Mouse (Mus musculus) neural tube, embryonic 10.5 days (tissue): ENCODE measurements around the gene Faxc.

ENCODE experiments used
- DNase-seq: peaks from one replicate; pipeline ENCODE4 v3.0.0-alpha.2; 2017; ENCODE audit warnings: low spot score; ENCODE audit errors: extremely low spot score

The Faxc gene

DNA sequence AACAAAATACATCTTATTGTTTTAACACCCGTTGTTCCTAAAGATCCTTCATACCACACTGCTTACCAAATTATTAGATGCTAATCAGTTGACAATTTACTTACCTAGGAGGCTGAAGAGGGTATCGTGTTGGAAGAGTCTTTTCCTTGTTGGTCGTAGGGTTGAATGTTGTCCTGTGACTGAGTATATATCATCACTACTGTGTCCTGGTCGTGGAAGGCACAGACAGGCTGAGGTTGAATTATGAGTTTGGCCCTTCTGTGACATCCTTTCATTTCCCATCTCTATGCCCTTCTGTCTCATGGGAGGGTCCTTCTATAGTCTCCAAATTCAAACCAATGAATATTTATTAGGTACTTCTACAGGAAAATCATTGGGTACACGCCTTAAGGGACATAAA is 87.3 kb downstream of the Faxc start:
- no peak for DNase-seq

DNA sequence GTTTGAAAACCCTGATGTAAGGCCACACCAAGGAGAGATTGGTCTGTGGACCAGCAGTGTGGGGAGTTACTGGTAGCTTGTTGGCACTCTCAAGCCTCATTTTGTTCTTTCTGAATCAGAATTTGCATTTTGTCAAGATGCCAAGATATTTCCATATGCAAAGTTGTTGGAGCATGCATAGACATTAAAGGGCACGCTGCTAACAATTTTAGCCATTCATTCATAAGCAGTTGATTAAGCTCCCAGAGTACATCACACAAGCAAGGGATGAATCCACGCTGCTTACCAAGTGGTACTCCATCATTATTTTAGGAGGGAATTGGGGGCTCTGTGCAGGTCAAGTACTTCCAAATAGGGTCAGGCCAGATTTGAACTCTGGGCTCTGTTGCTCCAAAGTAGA is 98.8 kb downstream of the Faxc start:
- DNase-seq, result no peak
